Mouse (Mus musculus): ENCODE data around the gene Dcn. TPM values are rescaled to one million over a fixed set of nuclear protein-coding genes. Genes with fewer than 3 reads are reported as not detected.

Dcn gene
- polyA plus RNA-seq, 1 experiment from 2014 or later: 206 TPM

- Histone ChIP-seq H3K4me1 (peaks cover 4% of the 10 kb centered on the region; the same call in 1 of the 2 replicates), H3K4me2 (peak within 1 kb of the TSS; percentile 51), H3K9me3 (no peaks in the 10 kb centered on the region), H3K36me3 (peaks cover 14% of the 10 kb centered on the region), H3K9ac (peak within 1 kb of the TSS; percentile 61), H3K27ac (replicated peaks) (peak within 1 kb of the TSS; percentile 85), H3K27me3 (replicated peaks) (no peaks in the 10 kb centered on the region), H3K4me3 (peak within 1 kb of the TSS; percentile 34)
- ATAC-seq (ENCODE audit: extremely low read depth, insufficient number of reproducible peaks, low FRiP score, low TSS enrichment): no peak
- 42% methylated on average over 10 of the region's 10 CpGs for WGBS
Observed at GRCm38 (mm10) chr10:97564957-97565856, 85.8 kb downstream of the Dcn start, which contains the start of gene Lum. Gene Lum, plus strand, starts transcription at chr10:97565128.

GRCm38 (mm10) chr10:97567489-97568135 is 88.2 kb downstream of the Dcn start:
- no peak for ATAC-seq (ENCODE audit: extremely low read depth, insufficient number of reproducible peaks, low FRiP score, low TSS enrichment)
- H3K9me3 ChIP-seq: no peaks in the 10 kb centered on the region
- H3K4me2 ChIP-seq: peak overlapping the region; percentile 43
- peaks cover 19% of the 10 kb centered on the region for H3K36me3 ChIP-seq
- H3K27me3 ChIP-seq (replicated peaks): no peaks in the 10 kb centered on the region
- no peak overlapping the region for H3K9ac ChIP-seq
- H3K4me1 ChIP-seq: peaks cover 4% of the 10 kb centered on the region; the same call in 1 of the 2 replicates
- H3K4me3 ChIP-seq: peak overlapping the region; percentile 34
- WGBS: 62% methylated on average over 8 of the region's 8 CpGs
- H3K27ac ChIP-seq (replicated peaks): peak overlapping the region; percentile 72; the same call in 1 of the 2 replicates

Other genes with a start within 250 kb of the Dcn start
- gene Lum, start 85.5 kb downstream of the Dcn start, polyA plus RNA-seq (2015; fragmentation: Nextera tagmentation; extraction: Ambion mirVana): 89.6 and 94.8 TPM in 2 replicates
- gene Kera, start 127.3 kb downstream of the Dcn start, polyA plus RNA-seq (2015; fragmentation: Nextera tagmentation; extraction: Ambion mirVana): 0.07 and 0.13 TPM in 2 replicates
- 0.57 and 0.76 TPM in 2 replicates for gene Epyc, start 164.5 kb downstream of the Dcn start, polyA plus RNA-seq (2015; fragmentation: Nextera tagmentation; extraction: Ambion mirVana)
- not detected in 2 replicates for gene Ccer1, start 213.4 kb downstream of the Dcn start, polyA plus RNA-seq (2015; fragmentation: Nextera tagmentation; extraction: Ambion mirVana)
- not detected in 2 replicates for gene C030005K15Rik, start 247.1 kb downstream of the Dcn start, polyA plus RNA-seq (2015; fragmentation: Nextera tagmentation; extraction: Ambion mirVana)

All from heart, embryonic 13.5 days (tissue).